Mouse (Mus musculus): ENCODE results near the gene Defb39. TPM values are rescaled to one million over a fixed set of nuclear protein-coding genes. Genes with fewer than 3 reads are reported as not detected.

The Defb39 gene
- not detected in 2 replicates for polyA plus RNA-seq (2012; rRNA removed)

DNA sequence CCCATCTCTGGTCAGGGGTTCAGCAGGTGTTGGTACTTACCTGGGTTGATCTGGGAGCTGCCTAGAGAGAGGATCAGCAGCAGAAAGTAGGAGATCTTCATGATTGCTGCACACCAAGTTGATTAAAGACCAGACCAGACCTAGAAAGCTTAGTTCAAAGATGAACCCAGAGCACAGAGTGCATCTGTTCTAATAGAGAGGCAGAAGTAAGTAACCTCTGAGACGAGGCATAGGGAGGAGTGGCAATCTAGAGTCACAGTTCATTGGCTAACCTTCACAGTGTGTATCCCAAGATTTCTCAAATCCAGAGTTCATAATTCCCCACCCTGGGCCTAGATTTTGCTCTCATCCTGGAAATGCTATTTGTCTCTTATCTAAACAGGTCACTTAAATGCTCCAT is at the start of gene Defb39:
Defb39 (minus strand) TSS at position 101 of the 400 bp plus-strand sequence.

DNA sequence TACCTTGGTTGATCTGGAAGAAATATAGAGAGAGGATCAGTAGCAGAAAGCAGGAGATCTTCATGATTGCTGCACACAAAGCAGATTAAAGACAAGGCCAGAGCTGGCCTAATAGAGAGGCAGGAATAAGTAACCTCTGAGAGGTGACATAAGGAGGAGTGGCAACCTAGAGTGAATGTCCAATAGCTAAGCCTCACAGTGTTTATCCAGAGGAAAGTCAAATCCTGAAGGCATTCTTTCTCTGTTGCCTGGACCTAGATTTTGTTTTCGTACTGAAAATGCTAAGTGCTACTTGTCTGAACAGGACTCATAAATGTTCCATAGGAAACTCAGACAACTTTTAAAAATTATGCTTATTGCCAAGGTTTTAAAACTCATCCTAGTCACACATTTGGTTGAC is 38.1 kb downstream of the Defb39 start, which contains the start of gene Defb38:
Defb38 (minus strand) TSS at position 101 of the 400 bp plus-strand sequence.

Other genes with a start within 250 kb of the Defb39 start
- not detected in 2 replicates for gene Defb40, start 86.6 kb downstream of the Defb39 start, polyA plus RNA-seq (2012; rRNA removed)
- not detected in 2 replicates for gene Defb37, start 73.8 kb downstream of the Defb39 start, polyA plus RNA-seq (2012; rRNA removed)
- not detected in 2 replicates for gene Defb38, start 38.2 kb downstream of the Defb39 start, polyA plus RNA-seq (2012; rRNA removed)
- gene Defb12, start 50.0 kb upstream of the Defb39 start, polyA plus RNA-seq (2012; rRNA removed), result not detected in 2 replicates
- gene Defb34, start 58.9 kb upstream of the Defb39 start, polyA plus RNA-seq (2012; rRNA removed), result not detected in 2 replicates
- gene Gm45826, start 76.0 kb upstream of the Defb39 start, polyA plus RNA-seq (2012; rRNA removed), result not detected in 2 replicates
- not detected in 2 replicates for gene Defb14, start 129.5 kb upstream of the Defb39 start, polyA plus RNA-seq (2012; rRNA removed)
- not detected in 2 replicates for gene Defb4, start 133.9 kb upstream of the Defb39 start, polyA plus RNA-seq (2012; rRNA removed)
- not detected in 2 replicates for gene Defb6, start 160.7 kb upstream of the Defb39 start, polyA plus RNA-seq (2012; rRNA removed)
- gene Defb46, start 175.1 kb upstream of the Defb39 start, polyA plus RNA-seq (2012; rRNA removed), result not detected in 2 replicates
- not detected in 2 replicates for gene Defb5, start 182.8 kb upstream of the Defb39 start, polyA plus RNA-seq (2012; rRNA removed)
- gene Defb3, start 228.6 kb upstream of the Defb39 start, polyA plus RNA-seq (2012; rRNA removed), result not detected in 2 replicates

Data from central nervous system, embryonic 11.5 days (tissue).